Mouse (Mus musculus) natural killer cell, adult 2 months (primary cell): ENCODE data around the gene Shroom1.

Experiments used
- DNase-seq, 2 experiments: peaks; one replicate each; pipeline ENCODE4 v3.0.0; 2022; ENCODE audit warnings: low spot score in 2 of 2

Shroom1 gene

DNA sequence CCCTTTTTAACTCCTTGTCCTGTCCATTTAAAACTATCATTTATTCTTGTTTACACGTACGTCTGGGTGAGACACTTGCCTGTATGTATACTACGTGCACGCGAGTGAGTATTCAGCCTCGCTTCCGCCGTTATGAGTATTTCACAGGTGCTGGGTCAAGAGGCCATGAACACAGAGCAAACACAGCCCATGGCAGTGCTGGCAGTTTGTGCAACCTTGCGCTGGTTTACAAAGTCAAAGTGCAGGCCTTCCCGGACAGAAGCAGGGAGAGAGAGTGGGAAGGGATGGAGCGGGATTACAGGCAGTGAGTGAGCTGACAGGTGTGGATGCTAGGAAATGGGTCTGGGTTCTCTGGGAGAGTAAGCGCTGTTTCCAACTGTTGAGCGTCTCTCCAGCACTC, 10.8 kb upstream of the Shroom1 start:
- no peak for DNase-seq

DNA sequence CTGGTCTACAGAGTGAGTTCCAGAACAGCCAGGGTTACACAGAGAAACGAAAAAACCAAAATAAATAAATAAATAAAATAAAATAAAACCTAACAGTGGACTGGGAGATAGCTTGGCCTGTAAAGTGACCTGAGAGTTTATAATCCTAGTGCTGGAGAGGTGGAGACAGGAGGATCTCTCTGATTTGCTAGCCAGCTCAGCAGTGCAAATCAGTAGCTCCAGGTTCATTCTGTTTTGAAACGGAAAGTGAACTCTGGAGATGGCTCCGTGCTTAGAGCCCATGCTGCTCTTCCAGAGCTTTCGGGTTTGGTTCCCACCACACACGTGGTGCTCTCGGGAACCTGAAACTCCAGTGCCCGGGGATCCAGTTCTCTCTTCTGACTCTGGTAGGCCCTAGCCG, 9.0 kb upstream of the Shroom1 start:
- DNase-seq = no peak

DNA sequence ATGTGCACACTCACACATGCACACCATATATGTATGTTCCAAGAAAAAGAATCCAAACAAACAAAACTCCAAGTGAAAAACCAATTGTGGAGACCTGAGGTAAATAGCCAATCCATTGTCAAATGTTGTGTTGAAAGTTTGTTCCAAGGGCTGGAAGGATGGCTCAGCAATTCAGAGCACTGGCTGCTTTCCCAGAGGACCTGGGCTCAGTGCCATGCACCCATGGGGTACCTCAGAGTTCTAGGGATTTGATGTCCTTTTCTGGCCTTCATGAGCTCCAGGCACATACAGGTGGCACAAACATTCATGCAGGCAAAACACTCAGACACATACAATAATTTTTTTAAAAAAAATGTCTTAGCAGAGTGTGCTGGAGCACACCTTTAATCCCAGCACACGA, 8.5 kb upstream of the Shroom1 start:
- no peak for DNase-seq

DNA sequence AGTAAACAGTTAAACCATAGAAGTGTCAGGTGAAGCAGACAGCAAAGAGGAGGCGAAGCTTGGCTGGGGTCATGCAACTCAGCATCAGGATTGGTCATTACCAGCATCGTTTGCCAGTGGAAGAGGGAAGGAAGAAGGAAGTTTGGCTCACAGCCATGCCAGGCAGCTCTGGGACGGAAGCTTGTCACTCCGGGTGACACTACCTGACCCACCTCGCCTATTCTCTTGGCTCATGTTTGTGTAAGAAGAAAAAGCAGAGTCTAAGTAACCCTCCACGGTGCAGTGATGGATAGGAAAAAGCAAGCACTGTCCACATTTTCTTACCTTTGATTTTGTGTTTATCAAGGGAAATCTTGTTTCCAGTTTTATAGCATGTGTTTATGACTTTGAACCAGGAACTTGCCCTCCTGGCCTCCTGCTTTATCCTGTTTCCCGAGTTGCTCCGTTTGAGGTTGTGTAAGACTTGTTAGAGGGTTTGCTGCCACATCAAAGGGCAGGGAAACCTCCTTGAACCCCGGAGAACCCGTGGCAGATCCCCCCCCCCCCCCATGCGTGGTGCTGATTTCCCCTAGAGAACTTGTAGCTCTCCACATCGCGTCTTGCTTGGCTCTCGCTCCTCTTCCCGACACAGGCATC, 6.8 kb upstream of the Shroom1 start:
- DNase-seq = no peak

DNA sequence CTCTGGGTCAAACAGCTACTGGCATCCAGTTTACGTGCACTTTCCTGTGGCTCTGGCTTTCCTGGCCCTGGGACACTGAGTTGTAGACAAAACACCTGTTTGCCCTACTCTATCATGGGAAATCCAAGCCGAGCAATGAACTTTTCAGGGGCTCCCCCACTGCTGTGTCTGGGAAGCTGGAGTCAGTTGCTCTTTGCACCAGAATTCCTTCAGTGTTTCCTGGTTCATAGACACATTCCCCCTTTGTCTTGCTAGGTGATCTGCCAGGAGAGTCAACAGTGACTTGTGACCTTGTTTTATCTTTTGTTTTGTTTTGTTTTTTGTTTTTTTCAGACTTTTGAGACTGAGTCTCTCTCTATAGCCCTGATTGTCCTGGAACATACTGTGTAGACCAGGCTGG, 5.6 kb upstream of the Shroom1 start:
- no peak for DNase-seq

DNA sequence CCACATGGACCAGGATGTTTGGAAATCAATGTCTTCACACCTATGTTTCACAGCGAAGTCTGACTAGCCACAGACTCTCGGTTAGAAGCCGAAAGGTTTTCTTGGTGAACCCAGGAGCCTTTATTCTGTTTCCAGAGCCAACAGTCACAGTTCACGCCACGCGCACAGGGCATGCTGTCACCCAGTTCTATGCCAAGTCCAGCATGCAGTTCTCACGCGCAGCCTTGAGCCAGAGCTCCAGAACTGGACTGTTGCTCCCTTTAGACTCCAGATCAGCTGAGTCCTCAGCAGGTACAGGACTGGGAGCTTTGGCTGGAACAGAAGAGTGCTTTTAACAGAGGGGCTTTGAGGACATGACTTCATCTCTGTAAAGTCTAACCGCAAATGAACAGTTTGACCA, 4.6 kb upstream of the Shroom1 start:
- DNase-seq = no peak

DNA sequence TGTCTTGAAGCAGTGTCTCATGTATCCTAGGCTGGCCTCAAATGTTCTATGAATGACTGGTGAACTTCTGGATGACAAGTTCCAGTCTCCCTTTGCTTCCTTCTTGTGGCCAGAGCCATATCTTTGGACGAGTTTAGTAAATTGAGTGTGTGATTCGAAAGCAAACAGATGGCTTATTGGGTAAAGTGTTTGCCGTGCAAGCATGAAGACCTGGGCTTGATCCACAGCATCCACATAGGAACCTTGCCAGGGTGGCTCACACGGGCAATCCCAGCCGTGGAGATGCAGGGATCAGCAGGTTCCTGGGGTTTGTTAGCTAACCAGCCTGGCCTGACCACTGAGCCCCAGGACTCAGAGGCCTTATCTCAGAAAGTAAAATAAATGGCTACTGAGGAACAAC, 4.0 kb upstream of the Shroom1 start:
- no peak for DNase-seq

DNA sequence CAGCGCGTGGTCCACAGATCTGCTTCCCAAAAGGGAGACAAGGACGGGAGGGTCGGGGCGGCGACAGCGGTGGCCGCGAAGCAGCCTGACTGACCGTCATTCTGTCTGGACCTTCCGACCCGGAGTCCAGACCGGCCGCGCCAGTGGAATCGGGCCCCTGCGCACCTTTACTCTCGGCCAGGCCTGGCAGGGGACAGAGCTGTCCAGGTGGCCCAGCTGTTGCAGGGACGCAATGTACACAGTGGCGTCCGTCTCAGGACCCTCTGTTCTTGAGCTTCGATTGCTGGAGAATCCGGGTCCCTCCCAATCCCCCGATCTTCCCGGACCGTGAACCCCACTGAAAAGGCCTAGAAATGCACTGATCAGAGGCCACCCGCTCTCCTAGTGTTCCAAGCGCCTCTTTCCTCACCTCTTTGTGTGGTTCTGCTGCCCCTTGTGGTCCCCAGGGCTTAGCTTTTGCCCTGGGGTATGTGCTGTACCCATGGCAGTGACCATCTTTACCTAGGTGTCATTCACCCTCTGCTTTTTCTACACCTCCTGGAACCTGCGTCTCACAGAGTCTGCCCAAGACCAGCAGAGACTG, 458 bp downstream of the Shroom1 start:
- no peak for DNase-seq

DNA sequence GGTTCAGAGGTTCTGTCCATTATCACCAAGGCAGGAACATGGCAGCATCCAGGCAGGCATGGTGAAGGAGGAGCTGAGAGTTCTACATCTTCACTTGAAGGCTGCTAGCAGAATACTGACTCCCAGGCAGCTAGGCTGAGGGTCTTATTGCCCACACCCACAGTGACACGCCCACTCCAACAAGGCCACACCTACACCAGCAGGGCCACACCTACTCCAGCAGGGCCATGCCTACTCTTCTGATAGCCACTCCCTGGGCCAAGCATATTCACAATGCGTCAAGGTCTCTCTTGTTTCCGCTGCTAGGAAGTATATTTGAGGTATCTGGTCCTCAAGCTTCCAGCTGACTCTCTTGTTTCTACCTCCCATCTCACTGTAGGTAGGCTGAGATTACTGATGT, 2.0 kb downstream of the Shroom1 start:
- no peak for DNase-seq

DNA sequence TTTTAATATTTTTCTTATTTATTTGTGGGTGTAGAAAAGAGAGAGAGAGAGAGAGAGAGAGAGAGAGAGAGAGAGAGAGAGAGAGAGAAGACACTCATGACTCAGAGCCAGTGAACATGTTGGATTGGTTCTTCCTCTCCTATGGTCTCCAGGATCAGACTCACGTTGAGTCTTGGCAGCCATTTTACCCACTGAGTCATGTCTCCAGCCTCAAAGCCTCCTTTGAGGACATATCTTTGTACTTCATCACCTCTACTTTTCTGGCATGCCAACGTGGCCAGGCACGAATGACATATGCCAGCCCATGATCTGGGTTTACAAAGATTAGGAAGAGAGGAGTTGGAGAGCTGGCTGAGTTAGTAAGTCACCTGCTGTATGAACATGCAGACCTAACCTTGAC, 3.2 kb downstream of the Shroom1 start:
- no peak for DNase-seq

DNA sequence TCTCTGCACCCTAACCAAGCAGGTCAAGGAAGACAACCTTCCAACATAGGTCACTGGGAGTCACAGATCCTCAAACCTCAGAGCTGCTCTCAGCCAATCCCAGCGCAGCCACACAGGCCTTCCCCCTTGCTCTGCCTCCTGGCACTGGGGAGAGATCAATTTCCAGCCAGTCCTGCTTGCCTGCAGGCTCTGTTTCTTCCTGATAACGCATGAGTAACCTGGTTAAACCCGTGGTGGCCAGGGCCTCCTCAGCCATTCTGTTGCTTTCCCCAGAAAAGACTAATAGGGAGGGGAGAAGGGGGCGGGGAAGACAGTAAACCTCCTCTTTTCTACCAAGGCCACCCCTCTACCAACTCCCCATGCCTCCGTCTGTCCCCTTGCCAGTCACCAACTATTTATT, 4.7 kb downstream of the Shroom1 start:
- DNase-seq = no peak

DNA sequence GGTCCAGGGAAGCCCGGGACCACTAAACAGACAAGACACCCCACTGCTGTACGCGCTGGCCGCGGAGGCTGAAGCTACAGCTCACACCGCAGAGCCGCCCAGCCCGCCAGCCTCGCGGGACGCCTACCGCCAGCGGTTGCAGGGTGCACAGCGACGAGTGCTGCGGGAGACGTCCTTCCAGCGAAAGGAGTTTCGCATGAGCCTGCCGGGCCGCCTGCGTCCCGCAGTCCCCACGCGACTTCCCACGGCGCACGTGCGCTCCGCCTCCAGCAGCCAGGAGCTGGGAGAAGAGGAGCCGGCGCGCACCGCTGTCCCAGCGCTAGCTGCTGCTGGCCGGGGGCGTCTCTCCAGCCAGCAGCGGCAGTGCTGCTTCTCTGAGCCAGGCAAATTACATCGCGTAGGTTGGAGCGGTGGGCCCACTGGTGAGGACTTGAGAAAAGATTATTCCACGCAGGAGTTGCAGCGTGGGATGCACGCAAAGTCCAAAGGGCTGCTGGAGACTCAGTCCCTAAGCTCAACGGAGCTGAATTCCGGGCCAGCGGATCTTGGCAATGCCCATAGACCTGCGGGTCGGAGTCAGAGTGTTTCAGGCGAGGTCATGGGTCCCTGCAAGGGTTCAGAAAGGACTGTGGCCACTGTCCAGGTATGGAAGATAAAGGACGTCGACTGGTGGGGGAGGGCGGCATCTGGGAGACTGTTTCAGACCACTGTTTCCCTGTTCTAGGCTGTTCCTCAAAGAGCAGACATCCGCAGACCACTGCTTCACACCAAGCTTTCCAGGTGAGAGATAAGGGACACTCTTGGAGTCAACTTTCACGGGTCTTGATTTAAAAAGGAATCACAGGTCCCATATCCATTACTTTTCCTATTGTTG, 6.8 kb downstream of the Shroom1 start:
- DNase-seq = no peak

DNA sequence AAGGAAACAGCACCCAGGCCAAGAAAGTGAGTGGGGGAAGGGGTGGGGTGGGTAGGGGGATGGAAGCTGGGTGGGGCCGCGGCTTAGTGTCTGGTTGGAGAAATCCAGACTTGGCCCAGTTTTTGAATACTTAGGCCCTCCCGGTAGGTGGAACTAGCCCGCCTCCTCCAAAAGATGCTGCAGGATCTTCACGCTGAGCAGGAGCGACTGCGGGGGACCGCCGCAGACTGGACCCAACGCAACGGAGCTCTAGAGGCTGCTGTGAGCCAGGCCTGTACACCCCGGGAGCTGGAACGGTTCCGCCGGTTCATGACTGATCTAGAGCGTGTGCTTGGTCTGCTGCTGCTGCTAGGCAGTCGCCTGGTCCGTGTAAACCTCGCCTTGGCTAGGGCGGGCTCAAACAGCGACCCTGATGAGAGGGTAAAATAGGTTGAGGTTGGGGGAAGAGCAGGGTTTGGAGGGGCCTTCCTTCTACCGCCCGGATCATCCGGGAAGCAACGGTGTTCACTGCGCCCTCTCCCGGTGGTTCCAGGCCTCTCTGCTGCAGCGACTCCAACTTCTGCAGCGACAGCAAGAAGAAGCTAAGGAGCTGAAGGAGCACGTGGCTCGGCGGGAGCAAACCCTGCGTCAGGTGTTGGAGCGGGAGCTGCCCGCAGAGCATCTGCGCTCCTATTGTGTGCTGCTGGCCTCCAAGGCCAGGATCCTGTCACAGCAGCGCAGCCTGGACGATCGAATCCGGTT, 9.4 kb downstream of the Shroom1 start:
- no peak for DNase-seq

DNA sequence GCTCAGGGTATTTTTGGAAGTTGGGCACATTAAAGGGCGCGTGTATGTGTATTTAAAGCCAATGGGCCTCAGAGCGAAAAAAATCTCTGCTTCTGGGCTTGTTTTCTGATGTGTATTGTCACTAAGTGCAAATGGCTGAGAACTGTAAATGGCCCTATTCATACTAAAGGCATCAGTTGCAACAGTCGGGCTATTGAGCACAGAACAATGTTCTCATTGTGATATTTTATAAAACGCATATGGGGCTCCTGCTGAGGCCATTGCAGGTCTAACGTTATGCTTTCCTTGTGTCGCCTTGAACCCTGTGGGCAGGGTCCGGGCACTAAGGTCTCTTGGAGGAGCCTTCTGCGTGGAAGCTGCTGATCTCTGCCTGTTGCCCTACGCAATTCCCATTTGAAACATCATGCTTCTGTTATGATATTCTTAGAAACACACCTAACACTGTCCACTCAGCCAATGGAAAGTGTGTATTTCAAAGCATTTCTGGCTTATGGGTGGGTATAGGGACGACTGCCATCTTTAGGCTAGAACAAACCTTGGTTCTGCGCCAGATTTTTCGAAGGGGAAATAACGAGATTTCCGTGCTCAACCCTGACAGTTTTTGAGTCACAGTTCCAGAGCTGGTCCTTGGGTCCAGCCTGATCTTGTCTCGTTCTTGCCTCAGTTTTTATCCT, 12.4 kb downstream of the Shroom1 start:
- no peak for DNase-seq

DNA sequence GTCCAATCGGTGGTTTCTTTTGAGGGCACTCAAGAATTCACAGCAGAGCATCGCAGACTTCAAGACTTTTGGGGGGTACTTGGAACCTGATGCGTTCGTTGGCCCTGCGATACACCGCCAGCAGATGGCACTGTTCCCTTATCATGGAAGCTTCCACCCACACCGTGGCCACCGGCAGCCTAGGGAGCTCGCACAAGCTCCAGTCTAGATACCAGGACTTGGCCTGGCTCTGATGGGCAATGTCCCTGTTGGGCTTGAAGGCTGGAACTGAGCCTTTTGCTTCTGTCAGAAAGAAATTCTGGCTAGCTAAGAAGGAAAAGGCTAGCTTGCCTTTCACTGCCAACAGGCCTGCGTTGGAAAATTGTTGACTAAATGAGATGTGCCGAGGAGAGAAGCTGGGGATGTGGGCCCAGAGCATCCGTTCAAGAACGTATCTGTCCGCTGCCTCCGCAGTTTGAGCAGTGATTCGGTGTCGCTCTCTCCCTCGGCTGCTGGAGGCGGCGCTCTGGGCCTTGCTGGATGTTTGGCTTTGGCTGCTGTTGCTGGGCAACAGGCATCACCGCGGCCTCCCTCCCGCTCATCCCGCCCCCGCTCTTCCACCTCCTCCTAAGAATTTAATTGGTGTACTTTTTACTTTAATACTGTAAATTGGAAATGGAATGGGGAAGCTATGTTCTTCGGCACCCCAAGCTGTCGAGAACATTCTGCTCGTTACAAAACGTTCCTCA, 13.1 kb downstream of the Shroom1 start, which contains the start of gene Gm9837:
Gene Gm9837 (minus strand): TSS at position 512 of the 728 bp plus-strand sequence.
- peak; percentile 57 to 77 for DNase-seq

DNA sequence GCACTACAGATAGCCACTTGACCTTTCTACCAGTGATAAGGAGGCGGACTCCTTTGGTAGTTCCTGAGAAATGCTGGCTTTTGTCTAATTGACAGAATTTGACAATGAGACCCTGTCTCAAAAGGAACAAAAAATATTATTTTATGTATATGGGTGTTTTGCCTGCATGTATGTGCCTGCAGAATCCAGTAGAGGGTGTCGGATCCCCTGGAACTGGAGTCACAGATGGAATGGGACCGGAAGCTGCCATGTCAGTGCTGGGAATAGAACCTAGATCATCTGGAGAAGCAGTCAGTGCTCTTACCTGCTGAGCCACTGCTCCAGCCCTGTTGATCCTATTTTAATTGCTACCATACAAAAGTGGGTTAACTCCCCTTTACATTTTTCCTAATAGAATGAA, 15.7 kb downstream of the Shroom1 start:
- DNase-seq = no peak

DNA sequence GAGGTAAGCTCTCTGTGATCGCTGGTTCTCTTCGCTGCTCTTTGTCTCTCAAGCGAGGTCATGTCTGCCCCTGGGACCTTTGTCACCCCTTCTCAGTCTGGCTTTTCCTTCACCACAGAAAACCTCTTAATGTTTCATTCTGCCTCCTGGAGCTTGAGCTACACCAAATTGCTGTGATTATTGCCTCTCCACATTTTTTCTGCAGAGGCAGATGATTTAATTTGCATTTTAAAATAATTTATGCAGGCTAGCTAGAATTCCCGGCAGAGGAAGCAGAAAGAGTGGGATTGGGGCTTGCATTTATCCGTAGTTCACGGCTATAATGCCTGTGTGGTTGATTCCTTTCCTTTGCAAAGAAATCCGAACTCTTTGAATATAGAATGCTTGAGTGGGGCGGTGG, 18.6 kb downstream of the Shroom1 start:
- no peak for DNase-seq

DNA sequence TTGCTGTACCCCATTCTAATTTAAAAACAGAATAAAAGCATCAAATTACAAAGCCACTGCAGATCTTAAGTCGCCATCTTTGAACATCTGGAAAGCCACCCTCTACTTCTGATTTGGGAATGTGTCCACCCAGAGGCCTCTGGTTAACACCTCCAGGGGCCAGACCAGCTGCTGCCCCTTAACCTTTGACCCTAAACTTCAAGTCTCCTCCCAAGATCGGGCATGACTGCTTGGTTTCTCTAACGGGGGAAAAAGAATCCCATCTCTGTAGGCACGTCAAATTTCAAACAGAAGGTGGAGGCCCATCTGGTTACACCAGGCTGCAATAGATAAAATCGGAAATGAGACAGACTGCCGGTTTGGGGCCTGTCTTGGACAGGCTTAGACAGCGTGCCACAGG, 20.8 kb downstream of the Shroom1 start:
- DNase-seq = no peak

DNA sequence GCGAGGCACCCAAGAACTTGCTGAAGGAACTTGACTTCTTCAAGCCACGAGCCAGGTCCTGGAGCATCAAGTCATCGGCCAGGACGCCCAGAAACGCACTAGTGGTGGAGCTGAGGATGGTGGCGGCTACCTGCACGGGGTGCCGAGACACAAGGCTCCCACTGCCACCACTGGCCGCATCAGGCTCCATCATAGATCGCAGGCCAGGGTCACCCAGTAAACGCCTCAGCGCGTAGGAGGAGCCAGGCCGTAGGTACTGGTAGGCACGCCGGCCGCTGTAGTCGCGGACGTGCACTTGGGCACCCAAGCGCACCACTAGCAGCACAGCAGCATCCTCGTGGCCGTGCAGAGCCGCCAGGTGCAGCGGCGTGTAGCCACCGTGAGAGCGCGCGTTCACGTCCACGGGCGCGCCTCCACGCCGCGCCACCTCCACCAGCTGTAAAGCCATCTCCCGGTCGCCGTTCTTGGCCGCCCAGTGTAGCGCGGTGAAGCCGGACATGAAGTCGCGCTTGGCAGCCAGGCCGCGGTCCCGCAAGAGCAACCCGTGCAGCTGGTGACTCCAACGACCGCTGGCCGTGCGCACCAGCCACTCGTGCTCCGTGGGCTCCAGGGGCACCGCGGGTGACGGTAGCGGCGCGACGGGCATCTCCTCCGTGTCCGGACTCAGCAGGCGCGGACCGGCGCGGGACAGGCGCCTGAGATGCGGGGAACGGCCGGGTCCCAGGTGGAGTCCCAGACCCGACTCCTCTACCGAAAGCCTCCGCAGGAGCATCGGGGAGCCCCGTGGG, 21.6 kb downstream of the Shroom1 start:
- no peak for DNase-seq

DNA sequence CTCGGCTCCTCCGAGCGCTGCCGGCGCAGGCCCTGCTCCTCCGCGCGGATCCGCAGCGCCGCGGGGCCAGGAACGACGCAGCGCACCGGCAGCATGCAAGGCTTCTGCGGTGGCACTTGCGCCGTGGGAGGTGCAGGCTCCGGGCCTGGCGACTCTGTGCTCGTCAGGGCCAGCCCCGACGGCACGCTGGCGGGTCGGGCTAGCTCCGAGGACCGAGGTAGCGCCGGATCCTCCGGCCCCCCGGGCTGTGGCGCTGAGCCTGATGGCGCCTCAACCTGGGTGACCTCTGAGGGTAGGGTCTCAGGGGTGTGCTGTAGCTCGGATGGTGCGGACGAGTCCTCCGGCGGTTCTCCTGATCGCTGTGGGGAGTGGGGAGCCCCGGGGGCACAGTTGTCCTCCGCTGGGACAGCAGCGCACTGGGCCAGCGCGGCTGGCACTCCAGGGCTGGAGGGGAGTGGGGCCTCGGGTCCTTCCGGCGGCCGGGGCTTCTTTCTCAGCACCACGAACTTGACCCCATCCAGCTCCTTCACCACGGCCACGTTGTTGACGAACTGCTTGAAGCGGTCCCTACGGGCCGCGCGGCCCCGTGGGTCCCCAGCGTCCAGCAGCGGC, 22.3 kb downstream of the Shroom1 start:
- DNase-seq = no peak
